Mouse (Mus musculus) small intestine, adult 2 months (tissue): ENCODE data around the gene Grhl3. TPM values are rescaled to one million over a fixed set of nuclear protein-coding genes. Genes with fewer than 3 reads are reported as not detected.

ENCODE experiments used
- H3K27ac ChIP-seq: fragments of 200-500 bp; 2 replicates; pipeline ENCODE4 v1.5.1; 2012; ENCODE audit warnings: low read depth, low read length, control low read depth, inconsistent platforms; ENCODE audit not compliant: insufficient read depth
- H3K27me3 ChIP-seq: fragments of 200-500 bp; 2 replicates; pipeline ENCODE4 v1.6.1; 2012; ENCODE audit warnings: mild to moderate bottlenecking, moderate library complexity, low read length, inconsistent platforms; ENCODE audit not compliant: control insufficient read depth, insufficient read depth
- H3K36me3 ChIP-seq: fragments of 200-500 bp; 2 replicates; pipeline ENCODE4 v1.6.1; 2012; ENCODE audit warnings: mild to moderate bottlenecking, low read length, control low read depth, inconsistent platforms; ENCODE audit not compliant: control insufficient read depth, insufficient read depth
- H3K4me1 ChIP-seq: fragments of 200-500 bp; 2 replicates; pipeline ENCODE4 v1.6.1; 2012; ENCODE audit warnings: low read length, inconsistent platforms, mixed read lengths; ENCODE audit not compliant: control insufficient read depth, insufficient read depth, insufficient read length
- H3K4me3 ChIP-seq: fragments of 200-500 bp; 2 replicates; pipeline ENCODE4 v1.5.1; 2012; ENCODE audit warnings: low read depth, mild to moderate bottlenecking, control low read depth, inconsistent platforms, low read length, moderate library complexity
- CTCF ChIP-seq: fragments of 200-500 bp; IDR thresholded peaks from 2 replicates; pipeline ENCODE4 v1.5.1; 2012; ENCODE audit warnings: low read depth, mild to moderate bottlenecking, control low read depth, inconsistent platforms, low read length, moderate library complexity, mixed read lengths; ENCODE audit not compliant: insufficient replicate concordance, insufficient read length; ENCODE audit errors: extremely low read depth
- POLR2A ChIP-seq: fragments of 200-500 bp; IDR thresholded peaks from 2 replicates; pipeline ENCODE4 v1.6.1; 2012; ENCODE audit warnings: low read depth, mild to moderate bottlenecking, control low read depth, inconsistent platforms, low read length, moderate library complexity
- WGBS: fragments of 180-500 bp; shearing (Covaris S2); methylation state at CpG from one replicate; pipeline ENCODE4 v1.1.7; 2018; 5-methylcytosine and 5-hydroxymethylcytosine counted together
- polyA plus RNA-seq: library from polyadenylated mRNA; depleted of rRNA; stranded (reverse); fragments of >200 nt; gene quantifications from 2 replicates; pipeline ENCODE4 v1.2.3, GENCODE M21; 2012

Grhl3 gene
- polyA plus RNA-seq, 1 experiment, result 0.19 TPM

DNA sequence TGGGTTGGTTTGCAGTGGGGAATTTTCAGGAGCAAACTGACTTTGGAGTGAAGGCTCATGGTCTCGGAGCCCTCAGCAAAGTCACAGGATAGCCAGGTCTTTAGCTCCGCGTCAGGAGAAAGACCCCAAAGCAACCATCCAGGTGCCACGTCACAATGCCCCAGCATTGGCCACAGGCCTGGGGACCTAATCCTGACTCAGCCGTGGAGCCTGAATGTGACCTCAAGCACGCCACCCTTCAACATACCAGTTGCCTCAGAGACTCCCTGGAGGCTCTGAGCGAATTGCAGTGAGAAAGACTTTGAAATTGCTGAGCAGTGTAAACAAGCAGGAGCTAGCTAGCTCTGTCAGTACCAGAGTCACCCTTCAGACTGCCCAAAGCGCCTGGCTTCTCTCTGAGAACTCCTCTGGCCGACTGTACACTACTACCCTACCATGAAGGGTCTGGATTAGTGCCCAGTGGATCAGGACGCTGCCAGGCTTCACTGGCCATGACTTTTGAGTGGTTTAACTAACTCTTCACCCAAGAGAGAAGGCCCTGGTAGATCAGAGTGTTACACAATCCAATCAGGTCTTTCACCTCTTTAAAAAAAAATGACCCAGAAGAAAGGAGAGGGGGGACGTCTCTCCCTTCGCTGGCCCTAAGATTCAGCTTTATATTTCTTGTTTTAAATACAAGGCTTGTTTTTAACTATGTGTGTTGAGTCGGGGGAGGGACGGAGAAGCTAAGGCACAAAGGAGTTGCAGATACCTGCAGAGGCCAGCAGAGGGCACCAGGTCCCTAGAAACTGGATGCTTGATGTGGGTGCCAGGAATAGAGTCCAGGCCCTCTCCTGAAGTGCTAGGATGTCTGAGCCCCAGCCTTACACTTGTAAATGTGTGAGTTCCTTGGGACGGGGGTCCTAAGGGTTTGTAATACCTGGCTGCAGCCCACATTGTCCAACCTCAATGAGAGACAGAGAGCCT is 56.8 kb downstream of the Grhl3 start:
- WGBS, result 64% methylated on average over 15 of the region's 15 CpGs
- Histone ChIP-seq H3K36me3 (no peaks in the 10 kb centered on the region), H3K4me1 (peaks cover 30% of the 10 kb centered on the region), H3K27ac (peak overlapping the region; percentile 80; the same call in 1 of the 2 replicates), H3K27me3 (no peaks in the 10 kb centered on the region), H3K4me3 (no peak overlapping the region)
- TF ChIP-seq POLR2A (no peak), CTCF (peak; percentile 92)

- no peaks in the 10 kb centered on the region for H3K27me3 ChIP-seq
- H3K36me3 ChIP-seq, result no peaks in the 10 kb centered on the region
- H3K4me3 ChIP-seq, result no peak overlapping the region
- TF ChIP-seq POLR2A (no peak), CTCF (no peak)
- WGBS, result 87% methylated on average over 14 of the region's 14 CpGs
- no peak overlapping the region for H3K27ac ChIP-seq
- H3K4me1 ChIP-seq, result peaks cover 32% of the 10 kb centered on the region
Measured at GRCm38 (mm10) chr4:135514925-135515324, 58.5 kb downstream of the Grhl3 start.

GRCm38 (mm10) chr4:135513865-135514264 is 59.6 kb downstream of the Grhl3 start:
- peaks cover 28% of the 10 kb centered on the region for H3K4me1 ChIP-seq
- 19% methylated on average over 7 of the region's 7 CpGs for WGBS
- no peak for TF ChIP-seq POLR2A
- no peak for TF ChIP-seq CTCF
- no peaks in the 10 kb centered on the region for H3K36me3 ChIP-seq
- H3K27me3 ChIP-seq, result no peaks in the 10 kb centered on the region
- H3K4me3 ChIP-seq, result no peak overlapping the region
- H3K27ac ChIP-seq, result 0 out of 2 replicates have a peak overlapping the region, but pooled peaks have one; percentile 19

DNA sequence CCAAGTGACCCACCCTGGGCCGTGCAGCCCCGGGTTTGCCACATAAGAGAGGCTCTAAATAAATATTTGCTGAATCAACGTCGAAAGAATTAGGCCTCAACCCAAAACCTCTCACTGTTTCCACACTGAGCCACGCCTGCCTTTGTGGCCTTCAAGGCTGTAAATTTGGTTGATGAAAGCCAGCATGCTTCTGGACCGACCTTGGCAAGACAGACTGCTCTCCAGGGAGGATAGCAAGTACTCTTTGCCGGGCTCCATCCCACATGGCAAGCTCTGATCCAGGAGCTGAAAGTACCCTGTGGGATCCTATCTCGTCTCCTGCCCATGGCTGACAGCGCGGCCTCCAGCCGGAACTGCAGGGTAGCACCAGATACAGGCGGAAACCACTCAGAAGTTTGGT is 63.9 kb downstream of the Grhl3 start:
- Histone ChIP-seq H3K36me3 (no peaks in the 10 kb centered on the region), H3K27ac (no peak overlapping the region), H3K4me3 (no peak overlapping the region), H3K4me1 (peaks cover 11% of the 10 kb centered on the region; the same call in 1 of the 2 replicates), H3K27me3 (no peaks in the 10 kb centered on the region)
- TF ChIP-seq CTCF (no peak), POLR2A (no peak)
- 54% methylated on average over 12 of the region's 12 CpGs for WGBS

DNA sequence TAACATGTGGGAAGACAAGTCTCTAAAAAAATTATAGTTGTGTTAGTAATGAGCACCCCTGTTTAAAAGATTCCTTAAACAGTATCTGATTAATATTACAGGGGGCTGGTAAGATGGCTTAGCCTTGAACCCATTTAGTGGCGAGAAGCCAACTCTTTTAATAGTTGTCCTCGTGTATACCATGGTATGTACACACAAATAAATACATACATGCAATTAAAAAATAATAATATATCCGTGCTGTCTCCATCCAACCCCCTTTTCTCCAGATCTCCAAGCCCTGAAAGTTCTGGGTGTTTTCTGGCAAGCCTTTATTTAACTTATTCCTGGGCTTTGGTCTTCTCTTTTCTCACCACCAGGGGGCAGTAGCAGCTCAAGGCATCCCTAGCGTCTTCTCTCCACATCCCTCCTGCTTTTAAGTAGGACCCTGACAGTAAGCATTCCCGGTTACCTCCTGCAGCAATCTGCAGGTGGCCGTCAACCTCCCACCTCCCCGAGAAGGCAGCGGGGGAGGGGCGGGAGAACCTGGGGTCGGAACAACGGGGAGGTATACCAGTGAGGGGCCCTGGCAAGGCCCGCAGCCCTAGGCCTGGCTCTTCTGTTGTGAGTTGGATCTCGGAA is 64.9 kb downstream of the Grhl3 start:
- Histone ChIP-seq H3K4me3 (no peak overlapping the region), H3K27ac (no peak overlapping the region), H3K36me3 (no peaks in the 10 kb centered on the region), H3K4me1 (0 out of 2 replicates have a peak, but pooled peaks cover 3% of the 10 kb centered on the region), H3K27me3 (no peaks in the 10 kb centered on the region)
- TF ChIP-seq POLR2A, result no peak
- TF ChIP-seq CTCF, result peak; percentile 75; the same call in 1 of the 2 replicates
- WGBS, result 22% methylated on average over 13 of the region's 13 CpGs

- H3K27me3 ChIP-seq, result no peaks in the 10 kb centered on the region
- H3K4me1 ChIP-seq, result 0 out of 2 replicates have a peak, but pooled peaks cover 2% of the 10 kb centered on the region
- no peaks in the 10 kb centered on the region for H3K36me3 ChIP-seq
- 12% methylated on average over 22 of the region's 22 CpGs for WGBS
- TF ChIP-seq CTCF (peak; percentile 51; the same call in 1 of the 2 replicates), POLR2A (no peak)
- H3K4me3 ChIP-seq, result no peak overlapping the region
- H3K27ac ChIP-seq, result no peak overlapping the region
Measured at GRCm38 (mm10) chr4:135507547-135508350, 65.7 kb downstream of the Grhl3 start.
